Mouse (Mus musculus) ES-E14 (cell line): ENCODE data around the gene Mdc1. TPM values are rescaled to one million over a fixed set of nuclear protein-coding genes. Genes with fewer than 3 reads are reported as not detected.

Experiments used
- DNase-seq: peaks from one replicate; pipeline ENCODE4 v3.0.0-alpha.2; 2013; ENCODE audit warnings: low read depth, low spot score
- H3K27ac ChIP-seq: 2 replicates; pipeline ENCODE4 v1.5.1; 2012; ENCODE audit warnings: low read depth, mild to moderate bottlenecking, low read length, moderate library complexity, mixed read lengths; ENCODE audit not compliant: poor library complexity, insufficient read depth, severe bottlenecking
- H3K36me3 ChIP-seq: 2 replicates; pipeline ENCODE4 v1.6.1; 2012; ENCODE audit warnings: mild to moderate bottlenecking, low read length, moderate library complexity, mixed read lengths; ENCODE audit not compliant: control insufficient read depth, poor library complexity, insufficient read depth, severe bottlenecking
- H3K4me1 ChIP-seq, 2 experiments: fragments of 150-350 bp in 1 of 2; sonication (generic) in 1 of 2; 2 replicates each; pipeline ENCODE4 v1.6.1; 2012; ENCODE audit warnings: low read length in 2 of 2, mild to moderate bottlenecking in 1 of 2, mixed read lengths in 1 of 2; ENCODE audit not compliant: control insufficient read depth in 2 of 2, insufficient read depth in 2 of 2, poor library complexity in 1 of 2
- H3K4me3 ChIP-seq, 2 experiments: fragments of 150-350 bp in 1 of 2; sonication (generic) in 1 of 2; 2 replicates each; pipeline ENCODE4 v1.5.1; 2012; ENCODE audit warnings: low read length in 2 of 2, low read depth in 1 of 2, mild to moderate bottlenecking in 1 of 2, mixed read lengths in 1 of 2; ENCODE audit not compliant: insufficient read depth in 1 of 2, poor library complexity in 1 of 2, severe bottlenecking in 1 of 2
- H3K9ac ChIP-seq: 2 replicates; pipeline ENCODE4 v1.6.1; 2012; ENCODE audit warnings: low read depth, mild to moderate bottlenecking, low read length, mixed read lengths; ENCODE audit not compliant: poor library complexity, insufficient read depth, severe bottlenecking
- H3K9me3 ChIP-seq: fragments of 150-350 bp; sonication (generic); 2 replicates; pipeline ENCODE4 v1.6.1; 2012; ENCODE audit warnings: low read depth, mild to moderate bottlenecking, low read length; ENCODE audit not compliant: control insufficient read depth, insufficient read depth
- CHD2 ChIP-seq: IDR thresholded peaks from 2 replicates; pipeline ENCODE4 v1.6.1; 2014; ENCODE audit warnings: mild to moderate bottlenecking, low read depth, low read length, inconsistent platforms
- HCFC1 ChIP-seq: IDR thresholded peaks from 2 replicates; pipeline ENCODE4 v1.6.1; 2012; ENCODE audit warnings: low read length, inconsistent platforms, borderline replicate concordance; ENCODE audit not compliant: insufficient read depth
- MAFK ChIP-seq: IDR thresholded peaks from 2 replicates; pipeline ENCODE4 v1.6.1; 2014; ENCODE audit warnings: mild to moderate bottlenecking, low read depth, low read length, inconsistent platforms; ENCODE audit not compliant: insufficient read depth
- ZC3H11A ChIP-seq: IDR thresholded peaks from 2 replicates; pipeline ENCODE4 v1.6.1; 2012; ENCODE audit warnings: low read depth, mild to moderate bottlenecking, inconsistent platforms, low read length, borderline replicate concordance
- ZNF384 ChIP-seq: IDR thresholded peaks from 2 replicates; pipeline ENCODE4 v1.6.1; 2012; ENCODE audit warnings: low read depth, low read length, inconsistent platforms
- in situ Hi-C, 2 experiments: fragments of 600-800 bp; cut with MboI; formaldehyde crosslinking; loops; one replicate each; pipeline ENCODE4 v1.15.1; 2025; ENCODE audit warnings: low sequenced_read_pairs in 2 of 2, inconsistent platforms in 1 of 2; ENCODE audit not compliant: unreplicated experiment in 2 of 2
- total RNA-seq: library from RNA; depleted of rRNA; stranded (reverse); fragments of 300-350 nt; gene quantifications from 2 replicates; pipeline ENCODE4 v1.2.3, GENCODE M21; 2012

Gene Mdc1
- total RNA-seq, 1 experiment, result 23.8 TPM

DNA sequence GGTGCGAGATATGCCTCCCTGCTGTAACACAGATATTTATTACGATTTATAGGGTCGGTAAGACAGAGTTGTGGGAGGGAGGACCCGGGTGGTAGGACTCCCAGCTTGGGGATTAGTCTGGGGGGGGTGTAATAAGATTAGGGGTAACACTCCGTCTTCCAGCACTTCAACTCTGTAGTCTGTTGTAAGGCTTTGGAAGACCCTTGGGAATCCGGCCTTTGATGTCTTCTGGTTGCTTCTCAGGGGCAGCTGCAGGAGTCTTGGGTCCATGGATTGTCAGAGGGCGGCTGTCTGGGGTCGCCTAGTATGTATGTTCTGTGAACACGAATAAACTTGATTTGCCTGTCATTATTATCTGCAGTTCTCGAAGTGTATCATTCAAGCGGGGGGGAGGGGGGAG is 18.8 kb upstream of the Mdc1 start:
- H3K4me1 ChIP-seq, result peaks cover 1 to 3% of the 10 kb centered on the region in 2 experiments; a peak in 2 of 4 replicates
- no peak overlapping the region for H3K27ac ChIP-seq
- DNase-seq, result no peak
- H3K9me3 ChIP-seq, result no peaks in the 10 kb centered on the region
- peak overlapping the region; percentile 71 to 77 for H3K4me3 ChIP-seq
- H3K9ac ChIP-seq, result peak overlapping the region; percentile 68
- TF ChIP-seq ZNF384 (no peak), ZC3H11A (no peak), MAFK (no peak), HCFC1 (no peak), CHD2 (no peak)
- H3K36me3 ChIP-seq, result peaks cover 14% of the 10 kb centered on the region
- in situ Hi-C loops, result no loop called here

DNA sequence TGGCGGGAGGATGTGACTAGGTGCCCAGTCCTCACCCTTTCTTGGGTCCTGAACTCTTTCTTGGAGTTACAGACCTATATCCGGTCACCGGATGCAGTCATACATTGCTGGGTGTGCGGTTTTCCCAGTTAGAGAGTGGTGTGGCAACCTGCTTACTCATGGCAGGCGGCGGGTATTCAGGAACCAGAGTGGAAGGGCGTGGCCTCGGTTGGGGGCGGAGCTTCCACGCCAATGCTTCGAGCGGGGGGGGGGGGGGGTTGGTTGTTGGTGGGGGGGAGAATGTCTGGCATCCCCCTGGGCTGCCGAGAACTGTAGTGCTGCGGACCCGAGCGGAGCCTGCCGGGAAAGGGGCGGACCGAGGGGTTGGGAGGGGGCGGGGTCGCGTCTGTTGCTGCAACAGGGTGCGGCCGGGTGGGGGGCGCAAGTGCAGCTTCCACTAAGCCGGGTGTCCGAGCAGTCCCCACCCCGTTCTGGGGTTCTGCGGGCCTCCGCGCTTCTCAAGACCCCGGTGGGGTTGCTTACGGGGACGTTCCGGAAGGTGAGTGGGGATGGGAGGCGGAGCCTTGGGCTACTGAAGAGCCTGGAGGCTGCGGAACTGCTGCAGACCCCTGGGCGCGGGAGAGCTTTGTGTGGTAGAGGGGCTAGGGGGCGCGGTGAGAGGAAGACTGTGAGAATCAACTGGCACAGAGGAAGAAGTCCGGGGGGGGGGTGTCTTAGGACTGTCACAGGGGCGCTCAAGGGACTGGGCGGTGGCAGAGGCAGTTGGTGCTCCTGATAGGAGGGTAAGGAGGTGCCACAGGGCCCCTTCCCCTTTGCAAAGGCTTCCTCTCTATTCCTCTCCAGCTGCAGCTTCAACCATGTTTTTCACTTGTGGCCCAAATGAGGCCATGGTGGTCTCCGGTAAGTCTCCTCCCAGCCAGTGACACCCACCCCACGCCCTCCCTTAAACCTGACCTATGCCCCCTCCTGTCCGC is 18.1 kb upstream of the Mdc1 start, which contains the start of gene Flot1:
Flot1 (plus strand) TSS at position 267 of the 974 bp plus-strand sequence.
- Histone ChIP-seq H3K9ac (peak within 1 kb of the TSS; percentile 81), H3K27ac (peak within 1 kb of the TSS; percentile 44), H3K4me3 (peak within 1 kb of the TSS; percentile 71 to 77), H3K4me1 (peaks cover 0 to 3% of the 10 kb centered on the region in 2 experiments; a peak in 1 of 4 replicates), H3K9me3 (no peaks in the 10 kb centered on the region), H3K36me3 (peaks cover 14% of the 10 kb centered on the region)
- peak; percentile 62 for DNase-seq
- in situ Hi-C loops, result no loop called here
- TF ChIP-seq MAFK (peak; percentile 79), ZNF384 (no peak)

DNA sequence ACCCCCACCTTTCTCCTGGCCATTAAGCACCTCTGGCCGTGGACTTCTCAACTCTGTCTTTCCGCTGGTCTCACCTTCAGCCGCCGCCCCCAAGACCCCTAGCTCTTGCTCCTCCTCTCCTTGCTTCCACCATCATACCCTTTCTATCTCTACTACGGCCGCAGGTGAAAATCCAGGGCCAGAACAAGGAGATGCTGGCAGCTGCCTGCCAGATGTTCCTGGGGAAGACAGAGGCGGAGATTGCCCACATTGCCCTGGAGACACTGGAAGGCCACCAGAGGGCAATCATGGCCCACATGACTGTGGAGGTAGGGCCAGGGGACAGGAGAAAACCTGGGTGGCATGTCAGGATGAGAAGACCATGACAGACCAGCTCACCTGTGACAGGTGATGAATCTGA is 16.9 kb upstream of the Mdc1 start:
- peaks cover 14% of the 10 kb centered on the region for H3K36me3 ChIP-seq
- DNase-seq, result no peak
- in situ Hi-C loops, result no loop called here
- TF ChIP-seq HCFC1, result no peak
- TF ChIP-seq ZC3H11A, result no peak
- TF ChIP-seq CHD2, result no peak
- TF ChIP-seq ZNF384, result no peak
- no peak for TF ChIP-seq MAFK
- H3K27ac ChIP-seq, result no peak overlapping the region
- peaks cover 0 to 3% of the 10 kb centered on the region in 2 experiments; a peak in 1 of 4 replicates for H3K4me1 ChIP-seq
- 0 out of 2 replicates have a peak overlapping the region, but pooled peaks have one; percentile 12 for H3K9ac ChIP-seq
- H3K9me3 ChIP-seq, result no peaks in the 10 kb centered on the region
- no peak overlapping the region for H3K4me3 ChIP-seq

DNA sequence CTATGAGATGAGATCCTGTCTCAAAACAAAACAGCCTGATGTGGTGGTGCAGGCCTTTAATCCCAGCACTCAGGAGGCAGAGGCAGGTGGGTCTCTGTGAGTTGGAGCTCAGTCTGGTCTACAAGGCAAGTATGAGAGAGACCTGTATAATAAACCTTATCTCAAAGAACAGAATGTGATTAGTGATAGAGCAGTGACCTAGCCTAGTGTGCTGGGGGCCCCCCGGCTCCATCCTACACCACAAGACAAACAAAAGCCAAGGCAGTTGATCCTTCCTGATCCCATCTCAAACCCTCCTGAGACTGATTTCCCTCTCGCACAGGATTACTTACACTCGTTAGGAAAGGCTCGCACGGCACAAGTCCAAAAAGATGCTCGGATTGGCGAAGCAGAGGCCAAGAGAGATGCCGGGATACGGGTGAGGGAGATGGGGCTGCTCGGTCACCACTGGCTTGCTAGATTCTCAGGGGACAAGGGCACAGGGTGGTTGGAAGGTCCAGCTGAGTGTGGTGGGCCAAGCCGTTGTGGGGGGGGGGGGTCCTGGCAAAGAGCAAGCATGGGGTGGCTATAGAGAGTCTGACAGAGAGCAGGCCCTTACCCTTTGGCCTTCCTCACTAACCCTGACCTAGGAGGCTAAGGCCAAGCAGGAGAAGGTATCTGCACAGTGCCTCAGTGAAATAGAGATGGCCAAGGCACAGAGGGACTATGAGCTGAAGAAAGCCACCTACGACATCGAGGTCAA is 16.0 kb upstream of the Mdc1 start:
- no peaks in the 10 kb centered on the region for H3K9me3 ChIP-seq
- no peak overlapping the region for H3K4me3 ChIP-seq
- no peak for TF ChIP-seq ZC3H11A
- no peak for TF ChIP-seq MAFK
- no peak for TF ChIP-seq ZNF384
- no peak for TF ChIP-seq HCFC1
- no peak for TF ChIP-seq CHD2
- in situ Hi-C loops, result loop anchor here in 1 of 2 experiments (5.0 kb wide), 1 partner anchor 47 kb away; no protein-coding TSS in a partner anchor
- H3K4me1 ChIP-seq, result peaks cover 2 to 5% of the 10 kb centered on the region in 2 experiments; a peak in 2 of 4 replicates
- DNase-seq, result no peak
- H3K9ac ChIP-seq, result no peak overlapping the region
- no peak overlapping the region for H3K27ac ChIP-seq
- H3K36me3 ChIP-seq, result peaks cover 14% of the 10 kb centered on the region
